Mouse (Mus musculus): ENCODE results near the gene Cd180.
A peak's percentile ranks its signal among the peaks of the same experiment; 100 is the strongest.

Gene Cd180

GRCm38 (mm10) chr13:102693341-102693801, at the start of gene Cd180:
TSS of gene Cd180 (plus strand) at chr13:102693558.
- DNase-seq (ENCODE audit: low spot score in 2 of 2), result peak in 1 of 2 experiments; percentile 25

- DNase-seq (ENCODE audit: low spot score in 2 of 2), result no peak
Measured at GRCm38 (mm10) chr13:102644344-102644743, 49.0 kb upstream of the Cd180 start.

- peak; percentile 86 to 90 for DNase-seq (ENCODE audit: low spot score in 2 of 2)
Measured at GRCm38 (mm10) chr13:102644789-102645551, 48.4 kb upstream of the Cd180 start.

- no peak for DNase-seq (ENCODE audit: low spot score in 2 of 2)
Measured at GRCm38 (mm10) chr13:102646271-102646771, 47.0 kb upstream of the Cd180 start.

- no peak for DNase-seq (ENCODE audit: low spot score in 2 of 2)
Measured at GRCm38 (mm10) chr13:102647511-102647910, 45.8 kb upstream of the Cd180 start.

GRCm38 (mm10) chr13:102652303-102652889, 41.0 kb upstream of the Cd180 start:
- no peak for DNase-seq (ENCODE audit: low spot score in 2 of 2)

GRCm38 (mm10) chr13:102655071-102655570, 38.2 kb upstream of the Cd180 start:
- no peak for DNase-seq (ENCODE audit: low spot score in 2 of 2)

GRCm38 (mm10) chr13:102656153-102656690, 37.1 kb upstream of the Cd180 start:
- DNase-seq (ENCODE audit: low spot score in 2 of 2), result no peak

- DNase-seq (ENCODE audit: low spot score in 2 of 2), result no peak
Measured at GRCm38 (mm10) chr13:102658223-102658839, 35.0 kb upstream of the Cd180 start.

- no peak for DNase-seq (ENCODE audit: low spot score in 2 of 2)
Measured at GRCm38 (mm10) chr13:102664041-102664440, 29.3 kb upstream of the Cd180 start.

- DNase-seq (ENCODE audit: low spot score in 2 of 2), result peak; percentile 47 to 49
Measured at GRCm38 (mm10) chr13:102664843-102665587, 28.3 kb upstream of the Cd180 start.

GRCm38 (mm10) chr13:102665588-102666232, 27.6 kb upstream of the Cd180 start:
- no peak for DNase-seq (ENCODE audit: low spot score in 2 of 2)

- no peak for DNase-seq (ENCODE audit: low spot score in 2 of 2)
Measured at GRCm38 (mm10) chr13:102666233-102666614, 27.1 kb upstream of the Cd180 start.

- DNase-seq (ENCODE audit: low spot score in 2 of 2), result no peak
Measured at GRCm38 (mm10) chr13:102666731-102667130, 26.6 kb upstream of the Cd180 start.

- DNase-seq (ENCODE audit: low spot score in 2 of 2), result no peak
Measured at GRCm38 (mm10) chr13:102667401-102667800, 26.0 kb upstream of the Cd180 start.

- no peak for DNase-seq (ENCODE audit: low spot score in 2 of 2)
Measured at GRCm38 (mm10) chr13:102667842-102668241, 25.5 kb upstream of the Cd180 start.

GRCm38 (mm10) chr13:102668933-102669332, 24.4 kb upstream of the Cd180 start:
- DNase-seq (ENCODE audit: low spot score in 2 of 2), result no peak

GRCm38 (mm10) chr13:102669522-102670256, 23.7 kb upstream of the Cd180 start:
- DNase-seq (ENCODE audit: low spot score in 2 of 2), result no peak

- DNase-seq (ENCODE audit: low spot score in 2 of 2), result no peak
Measured at GRCm38 (mm10) chr13:102670503-102670902, 22.9 kb upstream of the Cd180 start.

- no peak for DNase-seq (ENCODE audit: low spot score in 2 of 2)
Measured at GRCm38 (mm10) chr13:102674083-102674482, 19.3 kb upstream of the Cd180 start.
